Mouse (Mus musculus): ENCODE measurements around the gene Gm8165. TPM values are rescaled to one million over a fixed set of nuclear protein-coding genes. Genes with fewer than 3 reads are reported as not detected.

The Gm8165 gene
- not detected for polyA plus RNA-seq (2012; fragmentation: generic; extraction: Trizol)

DNA sequence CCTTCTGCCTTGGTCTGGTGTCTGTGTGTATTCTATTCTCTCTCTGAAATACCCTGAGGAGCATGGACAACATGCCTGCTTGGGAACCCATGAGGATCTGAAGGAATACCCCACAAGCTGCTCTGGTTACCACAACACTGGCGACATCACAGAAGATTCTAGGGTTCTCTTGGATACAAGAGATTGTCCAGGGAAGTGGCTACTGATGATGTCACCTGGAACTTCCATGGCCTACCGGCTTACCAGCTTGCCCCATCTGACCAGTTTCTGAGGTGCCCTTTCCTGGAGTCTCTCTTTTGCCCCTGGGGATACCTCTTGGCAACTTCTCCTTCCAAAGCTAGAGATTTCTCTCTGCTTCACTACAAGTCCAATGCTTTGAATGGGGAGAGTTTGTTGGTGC is at the start of gene Gm8165:
Gene Gm8165 (minus strand): TSS at position 101 of the 400 bp plus-strand sequence.

GRCm38 (mm10) chr14:43697621-43698020 is 20.6 kb upstream of the Gm8165 start, which contains the start of gene Gm7324:
Gene Gm7324 (plus strand): TSS chr14:43697828.

Other genes with a start within 250 kb of the Gm8165 start
- gene Gm5799, start 133.6 kb downstream of the Gm8165 start, polyA plus RNA-seq (2012; fragmentation: generic; extraction: Trizol) = not detected
- gene Gm17654, start 98.1 kb downstream of the Gm8165 start, polyA plus RNA-seq (2012; fragmentation: generic; extraction: Trizol) = not detected
- not detected for gene Gm10375, start 69.2 kb downstream of the Gm8165 start, polyA plus RNA-seq (2012; fragmentation: generic; extraction: Trizol)
- under 1 TPM; 0.57 to 0.99 TPM for gene Gm7324, start 20.6 kb upstream of the Gm8165 start, polyA plus RNA-seq (2012; fragmentation: generic; extraction: Trizol)
- not detected for gene Gm16506, start 50.3 kb upstream of the Gm8165 start, polyA plus RNA-seq (2012; fragmentation: generic; extraction: Trizol)
- gene Gm6526, start 70.7 kb upstream of the Gm8165 start, polyA plus RNA-seq (2012; fragmentation: generic; extraction: Trizol) = under 1 TPM; 0.04 to 0.31 TPM
- gene Gm8180, start 107.5 kb upstream of the Gm8165 start, polyA plus RNA-seq (2012; fragmentation: generic; extraction: Trizol) = not detected
- not detected for gene Ear1, start 198.3 kb upstream of the Gm8165 start, polyA plus RNA-seq (2012; fragmentation: generic; extraction: Trizol)
- not detected for gene Ear10, start 246.4 kb upstream of the Gm8165 start, polyA plus RNA-seq (2012; fragmentation: generic; extraction: Trizol)
- gene Gm8113, start 248.2 kb upstream of the Gm8165 start, polyA plus RNA-seq (2012; fragmentation: generic; extraction: Trizol) = under 1 TPM; 0.05 to 0.46 TPM